ENCODE assay signal across 8 mouse cellular contexts in the genomic region with DNA sequence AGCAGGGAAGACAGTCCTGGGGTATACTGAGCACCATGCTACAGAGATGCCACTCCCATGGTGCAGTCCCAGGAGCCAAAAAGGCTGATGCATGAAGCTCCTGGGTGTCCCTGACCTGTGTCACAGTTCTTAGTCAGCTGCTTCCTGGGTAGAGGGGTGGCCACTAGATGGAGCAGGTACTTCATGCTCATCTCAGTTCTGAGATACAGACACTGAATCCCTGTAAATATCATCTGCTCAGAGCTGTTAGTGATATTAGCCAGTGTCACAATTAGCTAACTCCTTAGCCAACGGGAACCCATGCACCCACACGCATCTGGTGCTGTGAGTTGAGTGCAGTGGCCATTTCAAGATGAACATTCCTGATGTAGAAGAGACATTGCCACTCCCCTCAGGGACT. TPM values are rescaled to one million over a fixed set of nuclear protein-coding genes. Genes with fewer than 3 reads are reported as not detected.
A peak's percentile ranks its signal among the peaks of the same experiment; 100 is the strongest.
DNase-seq lines count a peak whose midpoint lies in the region; ATAC-seq and TF ChIP-seq lines count a peak whose summit lies in the region.

No protein-coding gene starts in this region.

- H3K4me2 ChIP-seq in lung, embryonic 14.5 days, result no peak overlapping the region

- WGBS in lung, embryonic 14.5 days, result 66% methylated on average over 2 of the region's 2 CpGs

- peak; percentile 21 for DNase-seq in embryo, embryonic 11 days
- DNase-seq in embryo, embryonic 10 days (ENCODE audit: low spot score), result no peak
- DNase-seq in lung, embryonic 14.5 days, result peak; percentile 38
- DNase-seq in lung, adult 18-20 months, result no peak
- peak; percentile 77 to 84 for DNase-seq in adrenal gland, postnatal 36 days
- no peak for DNase-seq in spleen, postnatal 10 days (ENCODE audit: low spot score in 2 of 2)
- DNase-seq in ovary, postnatal 36 days (ENCODE audit: low spot score), result no peak

- TF ChIP-seq CTCF in lung, embryonic 14.5 days (IDR thresholded peaks at IDR 0.05; ENCODE audit: low read depth), result peak; percentile 60

- H3K9ac ChIP-seq in lung, embryonic 14.5 days, result no peak overlapping the region

- no peak overlapping the region for H3K27ac ChIP-seq in lung, embryonic 14.5 days (ENCODE audit: low read depth)

- no peak overlapping the region for H3K4me3 ChIP-seq in lung, embryonic 14.5 days (ENCODE audit: low read depth, low read length)

- H3K9me3 ChIP-seq in lung, embryonic 14.5 days (ENCODE audit: low read depth, low read length), result no peaks in the 10 kb centered on the region

- H3K27me3 ChIP-seq in lung, embryonic 14.5 days (ENCODE audit: insufficient read depth, low read length), result no peaks in the 10 kb centered on the region

- H3K36me3 ChIP-seq in lung, embryonic 14.5 days (ENCODE audit: insufficient read depth), result peaks cover 82% of the 10 kb centered on the region

- H3K4me1 ChIP-seq in lung, embryonic 14.5 days (ENCODE audit: insufficient read depth), result no peaks in the 10 kb centered on the region

- ATAC-seq in lung, embryonic 14.5 days (ENCODE audit: insufficient read depth), result no peak
- ATAC-seq in megakaryocyte progenitor cell, adult 5-6 weeks (replicated peaks; ENCODE audit: poor library complexity), result peak; percentile 53

RNA-seq across cellular contexts. Expression of gene Gpsm1, which starts 9.6 kb away (rescaled TPM):
- polyA plus RNA-seq in lung, embryonic 14.5 days (2014; fragmentation: Nextera tagmentation; extraction: Ambion mirVana), result 37.9 and 40.5 TPM in 2 replicates
- total RNA-seq in adrenal gland, postnatal 36 days (2021), result 10 to 100 TPM; 14.5 to 14.7 TPM
- total RNA-seq in megakaryocyte progenitor cell, adult 5-6 weeks (2015), result 6.7 and 7.1 TPM in 2 replicates
- total RNA-seq in megakaryocyte progenitor cell, adult 5-6 weeks (2017), result 7.4 and 11.9 TPM in 2 replicates

RNA-seq across cellular contexts. Expression of gene Dnlz, which starts 27.0 kb away (rescaled TPM):
- 29.1 and 32.1 TPM in 2 replicates for polyA plus RNA-seq in lung, embryonic 14.5 days (2014; fragmentation: Nextera tagmentation; extraction: Ambion mirVana)
- total RNA-seq in adrenal gland, postnatal 36 days (2021), result 10 to 100 TPM; 22.2 to 22.9 TPM
- total RNA-seq in megakaryocyte progenitor cell, adult 5-6 weeks (2015), result 6.4 and 6.8 TPM in 2 replicates
- 5.8 and 6.9 TPM in 2 replicates for total RNA-seq in megakaryocyte progenitor cell, adult 5-6 weeks (2017)

RNA-seq across cellular contexts. Expression of gene Ccdc187, which starts 30.6 kb away (rescaled TPM):
- 0.28 and 0.36 TPM in 2 replicates for polyA plus RNA-seq in lung, embryonic 14.5 days (2014; fragmentation: Nextera tagmentation; extraction: Ambion mirVana)
- total RNA-seq in adrenal gland, postnatal 36 days (2021), result under 1 TPM; 0.36 to 0.46 TPM
- not detected in 2 replicates for total RNA-seq in megakaryocyte progenitor cell, adult 5-6 weeks (2015)
- not detected in 2 replicates for total RNA-seq in megakaryocyte progenitor cell, adult 5-6 weeks (2017)

RNA-seq across cellular contexts. Expression of gene Card9, which starts 35.8 kb away (rescaled TPM):
- 2.4 and 2.8 TPM in 2 replicates for polyA plus RNA-seq in lung, embryonic 14.5 days (2014; fragmentation: Nextera tagmentation; extraction: Ambion mirVana)
- total RNA-seq in adrenal gland, postnatal 36 days (2021), result 1 to 10 TPM; 1.3 to 1.9 TPM
- 27.3 and 33.3 TPM in 2 replicates for total RNA-seq in megakaryocyte progenitor cell, adult 5-6 weeks (2015)
- 99.2 and 121 TPM in 2 replicates for total RNA-seq in megakaryocyte progenitor cell, adult 5-6 weeks (2017)

RNA-seq across cellular contexts. Expression of gene Snapc4, which starts 55.5 kb away (rescaled TPM):
- 28.1 and 32.8 TPM in 2 replicates for polyA plus RNA-seq in lung, embryonic 14.5 days (2014; fragmentation: Nextera tagmentation; extraction: Ambion mirVana)
- 10 to 100 TPM; 24.7 to 34.4 TPM for total RNA-seq in adrenal gland, postnatal 36 days (2021)
- total RNA-seq in megakaryocyte progenitor cell, adult 5-6 weeks (2015), result 15.6 and 23.2 TPM in 2 replicates
- 35.6 and 41.8 TPM in 2 replicates for total RNA-seq in megakaryocyte progenitor cell, adult 5-6 weeks (2017)

Comparison
In these comparisons a context has a peak if more than half of its experiments do, and no peak if none do; other contexts are left out.
1. DNase-seq: peak in embryo, embryonic 11 days (single experiment), lung, embryonic 14.5 days (single experiment) and adrenal gland, postnatal 36 days (2 of 2); none in embryo, embryonic 10 days (single experiment), lung, adult 18-20 months (0 of 2), spleen, postnatal 10 days (0 of 2) and ovary, postnatal 36 days (single experiment).